Mouse (Mus musculus) small intestine, adult 2 months (tissue): Measurements from ENCODE around the gene Ptbp3. TPM values are rescaled to one million over a fixed set of nuclear protein-coding genes. Genes with fewer than 3 reads are reported as not detected.
"Not testable (repeated sequence)": the region's sequence is repeated elsewhere in the genome, so short reads cannot be mapped to it uniquely, and the experiment has no call there.

Experiments used
- H3K27ac ChIP-seq: fragments of 200-500 bp; 2 replicates; pipeline ENCODE4 v1.5.1; 2012; ENCODE audit warnings: low read depth, low read length, control low read depth, inconsistent platforms; ENCODE audit not compliant: insufficient read depth
- H3K27me3 ChIP-seq: fragments of 200-500 bp; 2 replicates; pipeline ENCODE4 v1.6.1; 2012; ENCODE audit warnings: mild to moderate bottlenecking, moderate library complexity, low read length, inconsistent platforms; ENCODE audit not compliant: control insufficient read depth, insufficient read depth
- H3K36me3 ChIP-seq: fragments of 200-500 bp; 2 replicates; pipeline ENCODE4 v1.6.1; 2012; ENCODE audit warnings: mild to moderate bottlenecking, low read length, control low read depth, inconsistent platforms; ENCODE audit not compliant: control insufficient read depth, insufficient read depth
- H3K4me1 ChIP-seq: fragments of 200-500 bp; 2 replicates; pipeline ENCODE4 v1.6.1; 2012; ENCODE audit warnings: low read length, inconsistent platforms, mixed read lengths; ENCODE audit not compliant: control insufficient read depth, insufficient read depth, insufficient read length
- H3K4me3 ChIP-seq: fragments of 200-500 bp; 2 replicates; pipeline ENCODE4 v1.5.1; 2012; ENCODE audit warnings: low read depth, mild to moderate bottlenecking, control low read depth, inconsistent platforms, low read length, moderate library complexity
- CTCF ChIP-seq: fragments of 200-500 bp; IDR thresholded peaks from 2 replicates; pipeline ENCODE4 v1.5.1; 2012; ENCODE audit warnings: low read depth, mild to moderate bottlenecking, control low read depth, inconsistent platforms, low read length, moderate library complexity, mixed read lengths; ENCODE audit not compliant: insufficient replicate concordance, insufficient read length; ENCODE audit errors: extremely low read depth
- POLR2A ChIP-seq: fragments of 200-500 bp; IDR thresholded peaks from 2 replicates; pipeline ENCODE4 v1.6.1; 2012; ENCODE audit warnings: low read depth, mild to moderate bottlenecking, control low read depth, inconsistent platforms, low read length, moderate library complexity
- WGBS: fragments of 180-500 bp; shearing (Covaris S2); methylation state at CpG from one replicate; pipeline ENCODE4 v1.1.7; 2018; 5-methylcytosine and 5-hydroxymethylcytosine counted together
- polyA plus RNA-seq: library from polyadenylated mRNA; depleted of rRNA; stranded (reverse); fragments of >200 nt; gene quantifications from 2 replicates; pipeline ENCODE4 v1.2.3, GENCODE M21; 2012

Gene Ptbp3
- polyA plus RNA-seq, 1 experiment: 45.8 TPM

GRCm38 (mm10) chr4:59581314-59582185 is 32.4 kb upstream of the Ptbp3 start, which contains the start of gene Hsdl2:
TSS of gene Hsdl2 (plus strand) at chr4:59581563.
- TF ChIP-seq CTCF: no peak
- TF ChIP-seq POLR2A: no peak; the same call in 1 of the 2 replicates
- WGBS: under 1% methylated on average over 61 of the region's 61 CpGs
- no peaks in the 10 kb centered on the region for H3K36me3 ChIP-seq
- peak within 1 kb of the TSS; percentile 69 for H3K27ac ChIP-seq
- no peaks in the 10 kb centered on the region for H3K27me3 ChIP-seq
- peaks cover 6% of the 10 kb centered on the region; the same call in 1 of the 2 replicates for H3K4me1 ChIP-seq
- H3K4me3 ChIP-seq: peak within 1 kb of the TSS; percentile 91

GRCm38 (mm10) chr4:59580495-59581281 is 31.5 kb upstream of the Ptbp3 start:
- no peak for TF ChIP-seq CTCF
- no peak for TF ChIP-seq POLR2A
- Histone ChIP-seq H3K36me3 (no peaks in the 10 kb centered on the region), H3K27me3 (no peaks in the 10 kb centered on the region), H3K27ac (peak overlapping the region; percentile 69), H3K4me1 (peaks cover 6% of the 10 kb centered on the region; the same call in 1 of the 2 replicates), H3K4me3 (peak overlapping the region; percentile 91)
- WGBS: under 1% methylated on average over 23 of the region's 23 CpGs

- Histone ChIP-seq H3K36me3 (no peaks in the 10 kb centered on the region), H3K27ac (no peak overlapping the region), H3K27me3 (no peaks in the 10 kb centered on the region), H3K4me3 (no peak overlapping the region), H3K4me1 (peaks cover 2% of the 10 kb centered on the region; the same call in 1 of the 2 replicates)
- WGBS: 75% methylated on average over 11 of the region's 11 CpGs
- TF ChIP-seq POLR2A (no peak), CTCF (no peak)
Measured at GRCm38 (mm10) chr4:59575184-59575958, 26.2 kb upstream of the Ptbp3 start.

DNA sequence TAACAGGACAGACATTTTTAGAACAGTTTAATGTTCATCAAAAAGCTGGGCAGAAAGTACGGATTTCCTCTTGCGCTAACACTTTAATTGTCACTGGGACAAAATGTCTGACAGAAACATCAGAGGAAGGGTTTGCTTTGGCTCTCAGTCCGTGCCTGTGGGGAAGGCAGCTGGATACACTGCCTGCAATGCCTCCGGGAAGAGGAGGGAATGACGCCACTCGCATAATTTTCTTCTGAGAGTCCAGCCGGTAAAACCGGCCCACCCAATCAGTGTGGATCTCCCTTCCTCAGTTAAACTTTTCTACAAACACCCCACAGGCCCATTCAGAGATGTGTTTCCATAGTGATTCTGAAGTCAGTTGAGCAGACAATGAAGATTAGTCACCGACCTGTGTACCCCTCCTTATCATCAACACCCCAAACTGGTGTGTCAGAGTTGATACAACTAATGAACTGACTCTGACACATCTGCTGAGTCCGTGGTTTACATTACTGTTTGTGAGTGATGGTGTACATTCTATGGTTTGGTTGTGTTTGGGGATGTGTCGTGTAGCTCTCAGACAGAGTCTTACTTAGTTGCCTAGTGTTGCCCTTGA is 23.5 kb upstream of the Ptbp3 start:
- Histone ChIP-seq H3K27ac (no peak overlapping the region), H3K36me3 (no peaks in the 10 kb centered on the region), H3K4me1 (peaks cover 3% of the 10 kb centered on the region; the same call in 1 of the 2 replicates), H3K4me3 (no peak overlapping the region), H3K27me3 (no peaks in the 10 kb centered on the region)
- 81% methylated on average over 11 of the region's 11 CpGs for WGBS
- TF ChIP-seq POLR2A (no peak), CTCF (no peak)

DNA sequence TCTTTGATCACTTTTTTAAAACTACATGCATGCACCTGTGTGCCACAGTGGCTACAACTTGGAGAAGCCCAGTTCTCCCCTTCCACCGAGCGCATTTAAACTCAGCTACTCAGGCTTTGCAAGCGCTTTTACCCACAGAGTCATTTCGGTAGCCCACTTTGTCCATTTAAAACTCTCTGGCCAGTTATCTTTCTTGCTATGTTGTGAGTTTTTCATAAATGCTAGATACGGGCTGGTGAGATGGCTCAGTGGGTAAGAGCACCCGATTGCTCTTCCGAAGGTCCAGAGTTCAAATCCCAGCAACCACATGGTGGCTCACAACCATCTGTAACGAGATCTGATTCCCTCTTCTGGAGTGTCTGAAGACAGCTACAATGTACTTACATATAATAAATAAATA is 21.4 kb upstream of the Ptbp3 start:
- not testable (repeated sequence) for H3K4me1 ChIP-seq, H3K36me3 ChIP-seq, H3K27ac ChIP-seq, H3K4me3 ChIP-seq, H3K27me3 ChIP-seq
- WGBS: 91% methylated on average over 8 of the region's 8 CpGs

- Histone ChIP-seq H3K4me3 (no peak overlapping the region), H3K27me3 (no peaks in the 10 kb centered on the region), H3K4me1 (peaks cover 3% of the 10 kb centered on the region; the same call in 1 of the 2 replicates), H3K36me3 (no peaks in the 10 kb centered on the region), H3K27ac (no peak overlapping the region)
- TF ChIP-seq POLR2A (no peak), CTCF (no peak)
- 2% methylated on average over 7 of the region's 7 CpGs for WGBS
Measured at GRCm38 (mm10) chr4:59569538-59569937, 20.4 kb upstream of the Ptbp3 start.
